Mouse (Mus musculus): ENCODE measurements at regions not wholly inside any gene's neighbourhood (a gene's known extent, or its start where the extent isn't known, plus 50 kb on each side); places are given as distances from the start of the nearest gene placed in this dataset.

DNA sequence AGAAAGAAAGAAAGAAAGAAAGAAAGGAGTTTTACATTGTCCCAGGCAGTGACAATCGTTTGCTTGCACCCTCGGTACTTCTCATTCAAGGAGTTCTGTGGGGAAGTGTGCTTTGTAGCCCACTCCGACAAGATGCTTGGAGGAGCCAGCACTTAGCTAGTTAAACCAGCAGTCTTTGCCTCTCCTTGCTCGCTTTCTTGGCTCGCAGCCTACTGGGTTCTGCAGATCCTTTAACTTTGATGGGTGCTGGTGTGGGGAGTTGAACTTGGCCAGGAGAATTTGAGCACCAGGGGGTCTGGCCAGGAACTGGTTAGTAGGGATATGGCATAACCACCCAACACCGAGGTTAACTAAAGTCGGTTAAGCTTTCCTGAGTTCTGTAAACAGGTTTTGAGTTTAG, 132.5 kb upstream of the Ubr2 start:
- peaks cover 2% of the 10 kb centered on the region; the same call in 1 of the 2 replicates for H3K4me1 ChIP-seq (ENCODE audit: control insufficient read depth, insufficient read depth, low read length)
- DNase-seq, result no peak
- H3K4me3 ChIP-seq (replicated peaks; ENCODE audit: insufficient read depth, low read depth, low read length), result no peak overlapping the region
- no peak overlapping the region for H3K27ac ChIP-seq (ENCODE audit: insufficient read depth, low read length)
- 38% methylated on average over 7 of the region's 7 CpGs for WGBS
- TF ChIP-seq POLR2A (IDR thresholded peaks at IDR 0.05; ENCODE audit: borderline replicate concordance, insufficient read depth, low read length) (no peak), CTCF (IDR thresholded peaks at IDR 0.05; ENCODE audit: borderline replicate concordance, insufficient read depth, low read depth, low read length) (no peak)
- no peaks in the 10 kb centered on the region for H3K27me3 ChIP-seq (ENCODE audit: control insufficient read depth, insufficient read depth, low read length)

DNA sequence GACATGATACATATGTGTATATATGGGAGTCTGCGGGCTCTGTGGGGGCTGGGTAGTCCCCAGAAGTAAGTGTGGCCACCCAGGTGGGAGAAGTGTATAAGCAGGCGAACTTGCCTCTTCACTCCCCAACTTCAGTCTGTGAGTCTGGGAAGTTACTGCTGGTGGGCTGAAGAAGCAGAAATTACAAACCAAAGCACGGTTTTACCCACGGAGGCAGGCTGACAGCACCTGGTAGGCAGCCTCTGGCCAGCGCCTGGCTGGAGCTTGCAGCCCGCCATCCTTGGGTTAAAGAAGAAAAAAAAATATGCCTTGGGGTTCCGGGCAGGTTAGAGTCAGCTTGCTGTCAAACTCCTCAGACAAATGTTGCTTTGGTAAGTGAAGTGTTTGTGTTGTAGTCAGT, 131.9 kb upstream of the Ubr2 start:
- TF ChIP-seq POLR2A (IDR thresholded peaks at IDR 0.05; ENCODE audit: borderline replicate concordance, insufficient read depth, low read length) (no peak), CTCF (IDR thresholded peaks at IDR 0.05; ENCODE audit: borderline replicate concordance, insufficient read depth, low read depth, low read length) (no peak)

DNA sequence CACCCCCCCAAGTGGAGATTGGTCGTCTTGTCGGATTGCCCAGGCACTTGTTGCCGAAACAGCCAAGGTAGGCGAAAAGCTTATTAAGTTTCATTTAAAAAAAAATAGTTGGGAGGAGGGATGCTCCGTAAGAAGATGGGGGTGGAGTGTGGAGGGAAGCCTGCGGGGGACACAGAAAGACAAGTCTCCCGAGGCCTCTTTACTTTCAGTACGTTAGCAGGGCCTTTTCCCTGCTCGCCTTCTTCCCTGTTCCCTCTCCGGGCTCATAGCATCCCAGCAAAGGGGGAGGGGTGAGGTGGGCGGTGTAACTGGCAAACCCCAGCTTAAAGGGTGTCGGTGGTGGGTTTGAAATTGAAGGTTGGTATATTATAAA, 131.5 kb upstream of the Ubr2 start:
- TF ChIP-seq POLR2A (IDR thresholded peaks at IDR 0.05; ENCODE audit: borderline replicate concordance, insufficient read depth, low read length) (no peak), CTCF (IDR thresholded peaks at IDR 0.05; ENCODE audit: borderline replicate concordance, insufficient read depth, low read depth, low read length) (no peak)
- peaks cover 2% of the 10 kb centered on the region; the same call in 1 of the 2 replicates for H3K4me1 ChIP-seq (ENCODE audit: control insufficient read depth, insufficient read depth, low read length)
- H3K4me3 ChIP-seq (replicated peaks; ENCODE audit: insufficient read depth, low read depth, low read length), result peak overlapping the region; percentile 90
- H3K27ac ChIP-seq (ENCODE audit: insufficient read depth, low read length), result no peak overlapping the region
- under 1% methylated on average over 12 of the region's 12 CpGs for WGBS
- DNase-seq, result no peak
- no peaks in the 10 kb centered on the region for H3K27me3 ChIP-seq (ENCODE audit: control insufficient read depth, insufficient read depth, low read length)

More for the DNA sequence above, 131.9 kb upstream of the Ubr2 start:
- Histone ChIP-seq H3K27me3 (ENCODE audit: control insufficient read depth, insufficient read depth, low read length) (no peaks in the 10 kb centered on the region), H3K4me3 (replicated peaks; ENCODE audit: insufficient read depth, low read depth, low read length) (peak overlapping the region; percentile 90), H3K4me1 (ENCODE audit: control insufficient read depth, insufficient read depth, low read length) (peaks cover 2% of the 10 kb centered on the region; the same call in 1 of the 2 replicates), H3K27ac (ENCODE audit: insufficient read depth, low read length) (no peak overlapping the region)
- no peak for DNase-seq
- 9% methylated on average over 7 of the region's 7 CpGs for WGBS

DNA sequence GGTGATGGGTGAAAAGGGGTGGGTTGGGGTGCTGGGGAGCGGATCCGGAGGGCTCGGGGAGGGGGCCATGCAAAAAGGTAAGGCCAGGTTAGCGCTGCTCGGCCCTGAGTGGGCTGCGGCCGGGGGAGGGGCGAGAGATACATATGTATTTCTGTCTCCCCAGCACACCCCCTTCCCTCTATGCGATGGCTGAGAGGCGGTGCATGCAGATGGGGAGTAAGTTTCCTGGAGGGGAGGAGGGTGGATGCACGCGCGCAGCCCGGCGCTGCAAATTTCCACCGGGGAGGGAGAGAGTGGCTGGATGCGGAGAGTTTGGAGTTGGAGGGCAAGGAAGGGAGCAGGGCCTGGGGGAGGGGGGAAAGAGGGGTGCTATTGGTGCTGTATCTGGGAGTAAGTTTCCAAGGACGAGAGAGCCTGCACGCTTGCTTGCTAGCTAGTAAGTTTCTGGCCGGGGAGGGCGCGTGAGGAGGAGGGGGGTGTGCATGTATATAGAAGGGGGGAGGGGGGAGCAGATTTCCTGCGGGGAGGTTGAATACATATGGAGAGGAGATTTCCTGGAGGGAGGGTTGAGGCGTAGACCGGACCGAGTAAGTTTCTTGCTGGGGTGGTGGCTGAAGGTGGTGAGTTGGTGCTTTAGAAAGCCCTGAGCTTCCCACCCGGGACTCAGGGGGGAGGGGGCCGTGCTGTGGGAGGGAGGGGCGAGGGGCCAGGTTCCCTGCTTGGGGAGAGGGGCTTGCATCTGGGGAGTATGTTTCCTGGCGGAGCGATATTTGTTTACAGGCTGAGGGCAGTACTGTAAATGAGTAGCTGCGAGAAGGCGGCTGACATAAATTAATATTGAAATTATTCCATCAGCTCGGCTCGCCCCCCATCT, 130.8 kb upstream of the Ubr2 start:
- H3K27me3 ChIP-seq (ENCODE audit: control insufficient read depth, insufficient read depth, low read length), result no peaks in the 10 kb centered on the region
- WGBS, result 1% methylated on average over 35 of the region's 35 CpGs
- H3K4me1 ChIP-seq (ENCODE audit: control insufficient read depth, insufficient read depth, low read length), result peaks cover 2% of the 10 kb centered on the region; the same call in 1 of the 2 replicates
- peak overlapping the region; percentile 90 for H3K4me3 ChIP-seq (replicated peaks; ENCODE audit: insufficient read depth, low read depth, low read length)
- H3K27ac ChIP-seq (ENCODE audit: insufficient read depth, low read length), result no peak overlapping the region
- DNase-seq, result peak; percentile 39 to 51
- TF ChIP-seq POLR2A (IDR thresholded peaks at IDR 0.05; ENCODE audit: borderline replicate concordance, insufficient read depth, low read length) (no peak), CTCF (IDR thresholded peaks at IDR 0.05; ENCODE audit: borderline replicate concordance, insufficient read depth, low read depth, low read length) (no peak)

DNA sequence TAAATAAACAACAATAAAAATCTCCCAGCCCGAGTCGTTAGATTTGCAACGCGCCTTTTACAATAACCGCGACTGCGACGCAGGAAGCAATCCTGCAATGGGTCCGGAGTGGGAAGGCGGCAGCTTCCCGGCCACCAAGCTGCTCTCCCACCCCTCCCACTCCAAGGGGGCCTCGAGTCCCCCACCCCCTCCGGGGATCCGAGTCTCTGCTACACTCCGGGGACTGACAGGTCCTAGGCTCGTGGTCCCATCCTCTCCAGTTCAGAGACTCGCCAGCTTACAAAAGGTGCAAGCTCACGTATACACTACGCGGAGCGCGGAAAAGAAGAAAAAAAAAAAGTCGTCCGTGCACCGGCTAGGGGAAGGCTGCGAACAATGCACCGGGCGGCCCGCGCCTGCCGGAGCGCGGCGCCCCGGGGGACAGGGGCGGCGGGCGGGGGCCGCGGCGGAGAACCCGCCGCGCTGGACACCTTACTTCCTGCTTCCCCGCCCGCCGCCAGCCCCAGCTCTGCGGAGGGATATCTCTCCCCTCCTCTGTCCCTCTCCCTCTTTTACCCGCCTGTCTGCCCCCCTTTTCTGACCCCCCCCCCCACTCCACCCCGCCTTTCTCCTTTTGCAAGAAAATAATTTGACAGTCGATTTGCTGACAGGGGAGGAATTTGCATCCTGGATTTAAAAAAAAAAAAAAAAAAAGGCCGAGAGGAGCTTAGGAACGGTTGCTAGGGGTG, 130.0 kb upstream of the Ubr2 start:
- H3K27ac ChIP-seq (ENCODE audit: insufficient read depth, low read length), result no peak overlapping the region
- H3K4me3 ChIP-seq (replicated peaks; ENCODE audit: insufficient read depth, low read depth, low read length), result peak overlapping the region; percentile 90
- under 1% methylated on average over 49 of the region's 53 CpGs for WGBS
- DNase-seq, result peak; percentile 43 to 49
- TF ChIP-seq CTCF (IDR thresholded peaks at IDR 0.05; ENCODE audit: borderline replicate concordance, insufficient read depth, low read depth, low read length) (no peak), POLR2A (IDR thresholded peaks at IDR 0.05; ENCODE audit: borderline replicate concordance, insufficient read depth, low read length) (no peak)
- H3K4me1 ChIP-seq (ENCODE audit: control insufficient read depth, insufficient read depth, low read length), result peaks cover 2% of the 10 kb centered on the region; the same call in 1 of the 2 replicates
- H3K27me3 ChIP-seq (ENCODE audit: control insufficient read depth, insufficient read depth, low read length), result no peaks in the 10 kb centered on the region

DNA sequence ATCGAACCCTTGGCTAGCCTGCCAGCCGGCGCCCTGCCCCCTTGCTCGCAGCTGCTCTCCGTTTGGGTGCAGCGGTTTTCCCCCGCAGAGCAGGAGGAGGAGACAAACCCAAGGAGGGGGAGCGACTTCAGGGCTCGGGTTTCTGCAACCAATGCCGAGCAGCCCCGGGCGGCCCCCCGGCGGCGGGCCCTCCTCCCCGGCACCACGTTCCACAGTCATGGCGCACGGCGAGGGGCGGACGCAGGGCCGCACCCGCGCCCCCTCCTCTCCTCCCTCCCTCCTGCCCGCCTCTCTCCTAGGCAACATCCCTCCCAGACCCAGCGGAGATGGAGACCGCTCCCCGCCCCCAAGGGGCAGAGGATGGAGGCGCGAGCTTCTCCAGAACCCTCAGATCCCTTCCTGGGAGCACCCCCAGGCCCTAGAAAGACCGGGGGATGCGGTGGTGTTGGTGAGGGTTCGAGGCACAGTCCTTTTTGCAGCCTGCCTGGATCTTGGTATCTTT, 129.4 kb upstream of the Ubr2 start:
- no peaks in the 10 kb centered on the region for H3K27me3 ChIP-seq (ENCODE audit: control insufficient read depth, insufficient read depth, low read length)
- peak overlapping the region; percentile 90 for H3K4me3 ChIP-seq (replicated peaks; ENCODE audit: insufficient read depth, low read depth, low read length)
- H3K4me1 ChIP-seq (ENCODE audit: control insufficient read depth, insufficient read depth, low read length), result peaks cover 2% of the 10 kb centered on the region; the same call in 1 of the 2 replicates
- peak; percentile 65 for DNase-seq
- WGBS, result 2% methylated on average over 32 of the region's 34 CpGs
- no peak overlapping the region for H3K27ac ChIP-seq (ENCODE audit: insufficient read depth, low read length)
- TF ChIP-seq CTCF (IDR thresholded peaks at IDR 0.05; ENCODE audit: borderline replicate concordance, insufficient read depth, low read depth, low read length) (no peak), POLR2A (IDR thresholded peaks at IDR 0.05; ENCODE audit: borderline replicate concordance, insufficient read depth, low read length) (no peak)

DNA sequence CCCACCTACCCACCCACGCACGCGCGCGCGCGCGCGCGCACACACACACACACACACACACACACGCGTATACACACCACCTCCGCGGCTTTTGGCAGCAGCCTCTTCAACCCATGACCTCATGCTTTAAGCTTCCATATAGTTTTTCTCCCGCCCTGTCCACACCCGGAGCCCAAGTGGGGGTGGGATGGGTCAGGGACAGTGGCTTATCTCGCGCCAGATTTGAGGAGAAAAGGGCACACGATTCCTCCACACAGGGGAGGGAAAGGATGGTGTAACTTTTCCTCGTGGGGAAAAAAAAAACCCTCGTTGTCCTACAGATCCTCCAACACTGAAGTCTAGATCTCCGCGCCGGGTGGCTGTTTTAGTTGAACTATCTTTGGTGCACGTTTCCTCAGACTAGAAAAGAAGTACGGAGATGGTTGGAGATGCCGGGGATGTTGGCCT, 128.8 kb upstream of the Ubr2 start:
- H3K27me3 ChIP-seq (ENCODE audit: control insufficient read depth, insufficient read depth, low read length), result no peaks in the 10 kb centered on the region
- H3K4me1 ChIP-seq (ENCODE audit: control insufficient read depth, insufficient read depth, low read length), result peaks cover 2% of the 10 kb centered on the region; the same call in 1 of the 2 replicates
- TF ChIP-seq CTCF (IDR thresholded peaks at IDR 0.05; ENCODE audit: borderline replicate concordance, insufficient read depth, low read depth, low read length) (no peak), POLR2A (IDR thresholded peaks at IDR 0.05; ENCODE audit: borderline replicate concordance, insufficient read depth, low read length) (no peak)
- DNase-seq, result peak in 1 of 2 experiments; percentile 14
- H3K4me3 ChIP-seq (replicated peaks; ENCODE audit: insufficient read depth, low read depth, low read length), result peak overlapping the region; percentile 90
- 3% methylated on average over 27 of the region's 27 CpGs for WGBS
- no peak overlapping the region for H3K27ac ChIP-seq (ENCODE audit: insufficient read depth, low read length)
